ENCODE assay signal across 23 mouse cellular contexts in the genomic region with DNA sequence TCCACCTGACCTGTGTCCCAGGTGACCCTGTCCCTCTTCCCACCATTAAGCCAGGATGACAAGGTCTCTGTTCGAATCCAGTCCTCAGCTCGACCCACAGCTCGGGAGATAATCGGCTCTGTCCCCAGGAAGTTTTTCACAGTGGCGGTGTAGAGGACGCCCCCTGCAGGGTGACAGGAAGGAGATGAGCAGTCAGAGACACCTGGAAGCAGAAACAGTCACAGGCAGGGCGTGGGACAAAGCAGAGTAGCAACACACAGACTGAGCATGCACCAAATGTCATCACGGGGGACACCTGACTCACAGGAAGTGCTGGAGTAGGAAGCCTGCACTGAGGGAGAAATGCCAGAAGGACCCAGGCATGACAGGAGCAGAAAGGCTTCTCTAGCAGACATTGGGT. TPM values are rescaled to one million over a fixed set of nuclear protein-coding genes. Genes with fewer than 3 reads are reported as not detected.
DNase-seq lines count a peak whose midpoint lies in the region; TF ChIP-seq lines count a peak whose summit lies in the region.
"Had no signal": no experiment of that assay in that cellular context is flagged by ENCODE, and none has a peak within 500 bp of the region (broad histone marks: within the 10 kb centered on the region; RNA-seq: fewer than 3 reads in every experiment).

No protein-coding gene starts in this region.

- WGBS in heart, adult 2 months = 43% methylated on average over 8 of the region's 8 CpGs

- no peaks in the 10 kb centered on the region for H3K4me1 ChIP-seq in heart, adult 2 months (ENCODE audit: control insufficient read depth, insufficient read depth, low read length)
- H3K4me1 ChIP-seq: forebrain, embryonic 13.5 days; heart, embryonic 12.5 days; hindbrain, embryonic 15.5 days; lung, embryonic 15.5 days; midbrain, embryonic 12.5 days had no signal

- H3K27ac ChIP-seq in layer of hippocampus, adult 2 months = no peak overlapping the region
- H3K27ac ChIP-seq in heart, adult 2 months = no peak overlapping the region
- H3K27ac ChIP-seq: forebrain, embryonic 13.5 days; hindbrain, embryonic 15.5 days; lung, embryonic 15.5 days; macrophage; midbrain, embryonic 12.5 days had no signal

- DNase-seq in layer of hippocampus, adult 2 months (ENCODE audit: low spot score in 2 of 2) = no peak
- no peak for DNase-seq in layer of hippocampus, postnatal 25 days (ENCODE audit: extremely low spot score in 1 of 2, low spot score in 1 of 2)
- peak; percentile 38 for DNase-seq in R1 (ENCODE audit: low read depth, low spot score)
- peak; percentile 67 for DNase-seq in naive thymus-derived CD4-positive, alpha-beta T cell, adult 2 months (ENCODE audit: low read depth)
- DNase-seq in thymus, postnatal 4 days = peak; percentile 74
- DNase-seq in heart, adult 8-10 months (ENCODE audit: low spot score) = no peak
- no peak for DNase-seq in heart, adult 2 months
- DNase-seq: adrenal gland, adult 2 months; gastrocnemius, postnatal 25 days; heart, postnatal 36 days; kidney, adult 8-10 months; kidney, postnatal 36 days; layer of hippocampus, postnatal 36 days; right cerebral cortex, postnatal 25 days had no signal

- no peak overlapping the region for H3K4me3 ChIP-seq in layer of hippocampus, adult 2 months
- no peak overlapping the region for H3K4me3 ChIP-seq in heart, adult 2 months
- H3K4me3 ChIP-seq: forebrain, embryonic 13.5 days; heart, embryonic 12.5 days; hindbrain, embryonic 15.5 days; lung, embryonic 15.5 days; midbrain, embryonic 12.5 days had no signal

- H3K9ac ChIP-seq in heart, adult 2 months (ENCODE audit: low read depth, low read length) = no peak overlapping the region
- H3K9ac ChIP-seq: forebrain, embryonic 13.5 days; heart, embryonic 12.5 days; hindbrain, embryonic 15.5 days; lung, embryonic 15.5 days; midbrain, embryonic 12.5 days had no signal

- no peak for TF ChIP-seq POLR2A in heart, adult 2 months (IDR thresholded peaks at IDR 0.05; ENCODE audit: insufficient read depth, low read depth, low read length)

- no peak for TF ChIP-seq EP300 in heart, adult 2 months (IDR thresholded peaks at IDR 0.05; ENCODE audit: insufficient read depth, low read depth, low read length)

- H3K79me2 ChIP-seq in heart, adult 2 months (replicated peaks; ENCODE audit: control insufficient read depth, insufficient read depth, low read length) = no peaks in the 10 kb centered on the region

- intact Hi-C loops in heart, adult 2 months (cut with DNase I) = no loop called here

- no peaks in the 10 kb centered on the region for H3K36me3 ChIP-seq in heart, adult 2 months (ENCODE audit: control insufficient read depth, insufficient read depth, low read length)
- H3K36me3 ChIP-seq: heart, embryonic 12.5 days; lung, embryonic 15.5 days had no signal

- H3K27me3 ChIP-seq in heart, adult 2 months (ENCODE audit: control insufficient read depth, insufficient read depth, low read length) = no peaks in the 10 kb centered on the region
- H3K27me3 ChIP-seq: CH12.LX; forebrain, embryonic 13.5 days; hindbrain, embryonic 15.5 days; lung, embryonic 15.5 days; midbrain, embryonic 12.5 days had no signal

- TF ChIP-seq CTCF in layer of hippocampus, adult 2 months (conservative IDR thresholded peaks at IDR 0.05) = peak; percentile 32
- TF ChIP-seq CTCF in heart, adult 2 months (IDR thresholded peaks at IDR 0.05) = no peak

RNA-seq across cellular contexts. Expression of a gene that starts 20.0 kb away (rescaled TPM):
- total RNA-seq in layer of hippocampus, adult 2 months (2021) = 10 to 100 TPM; 41.0 to 44.0 TPM
- total RNA-seq in layer of hippocampus, postnatal 25 days (2021) = 10 to 100 TPM; 37.8 to 37.9 TPM
- total RNA-seq in heart, adult 8-10 months (2022) = under 1 TPM in 3 of 4 experiments, not detected in 1; 0.17 to 0.31 (median 0.22) TPM
- total RNA-seq in heart, adult 2 months (2021) = under 1 TPM; 0.13 to 0.18 TPM
- 0.37 and 0.53 TPM in 2 replicates for polyA plus RNA-seq in heart, adult 2 months (2012; rRNA removed)
- total RNA-seq: liver, adult 2 months had no signal
- polyA plus RNA-seq: liver, adult 2 months; macrophage had no signal

RNA-seq across cellular contexts. Expression of a gene that starts 27.2 kb away (rescaled TPM):
- total RNA-seq in layer of hippocampus, adult 2 months (2021) = not detected
- under 1 TPM in 1 of 2 experiments, not detected in 1; 0.34 TPM for total RNA-seq in layer of hippocampus, postnatal 25 days (2021)
- not detected for total RNA-seq in heart, adult 8-10 months (2022)
- under 1 TPM in 1 of 2 experiments, not detected in 1; 0.34 TPM for total RNA-seq in heart, adult 2 months (2021)
- 0.31 TPM in 1 of 2 replicates, not detected in the other for polyA plus RNA-seq in heart, adult 2 months (2012; rRNA removed)
- total RNA-seq: adrenal gland, adult 2 months; gastrocnemius, postnatal 25 days; heart, postnatal 36 days; layer of hippocampus, postnatal 36 days; liver, adult 2 months had no signal
- polyA plus RNA-seq: adrenal gland, adult 2 months; forebrain, embryonic 13.5 days; neural tube, embryonic 14.5 days had no signal

Comparison
In these comparisons a context has a peak if more than half of its experiments do, and no peak if none do; other contexts are left out.
1. DNase-seq: peak in R1 (single experiment), naive thymus-derived CD4-positive, alpha-beta T cell, adult 2 months (single experiment) and thymus, postnatal 4 days (single experiment); none in layer of hippocampus, adult 2 months (0 of 2), layer of hippocampus, postnatal 25 days (0 of 2), heart, adult 8-10 months (single experiment) and heart, adult 2 months (0 of 2).
2. RNA of a gene that starts 20.0 kb away (total RNA-seq): 41.0 to 44.0 TPM in layer of hippocampus, adult 2 months and 37.8 to 37.9 TPM in layer of hippocampus, postnatal 25 days; 0.17 to 0.31 TPM in heart, adult 8-10 months and 0.13 to 0.18 TPM in heart, adult 2 months; every median in the first group is over 10 times any median in the second.